Mouse (Mus musculus) leukemia stem cell, adult 10-12 weeks (primary cell): Measurements from ENCODE around the gene Cdc27. TPM values are rescaled to one million over a fixed set of nuclear protein-coding genes. Genes with fewer than 3 reads are reported as not detected.

Experiments
- polyA plus RNA-seq: library from polyadenylated mRNA; stranded (reverse); fragments of >175 nt; gene quantifications from 2 replicates; pipeline ENCODE4 v1.2.3, GENCODE M21; 2012; ENCODE audit warnings: low replicate concordance

The Cdc27 gene
- polyA plus RNA-seq, result 4.1 and 11.8 TPM in 2 replicates

GRCm38 (mm10) chr11:104550406-104550974, at the start of gene Cdc27, which contains the start of gene Myl4:
Cdc27 (minus strand) TSS chr11:104550620.
Myl4 (plus strand) TSS chr11:104550663.

DNA sequence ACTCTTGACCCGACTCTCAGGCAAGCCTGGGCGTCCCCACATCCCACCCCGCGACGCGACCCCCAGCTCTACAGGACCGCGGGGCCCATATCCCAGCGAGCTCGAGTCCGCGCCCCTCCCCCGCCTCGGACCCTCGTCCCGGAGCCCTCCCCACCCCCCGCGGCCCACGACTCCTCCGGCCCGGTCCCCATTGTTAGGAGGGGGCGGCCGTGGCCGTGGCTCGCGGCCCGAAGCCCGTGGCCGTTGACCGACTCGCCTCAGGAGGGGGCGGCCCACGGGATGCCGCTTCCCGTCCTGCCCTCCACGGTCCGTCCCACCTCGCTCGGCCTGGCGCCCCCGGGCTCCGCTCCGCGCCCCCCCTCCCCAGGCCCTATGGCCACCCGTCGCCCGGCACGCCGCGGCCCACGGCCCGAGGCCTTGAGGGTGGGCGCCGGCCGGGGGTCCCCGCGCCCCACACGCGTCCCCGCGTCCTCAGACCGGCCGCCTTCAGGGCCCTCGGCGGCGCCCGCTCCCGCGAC, 81.6 kb downstream of the Cdc27 start, which contains the start of gene Kansl1:
Gene Kansl1 (minus strand): TSS at position 111 of the 518 bp plus-strand sequence.

Other genes with a start within 250 kb of the Cdc27 start
- 173 and 239 TPM in 2 replicates for gene Kansl1, start 81.8 kb downstream of the Cdc27 start, polyA plus RNA-seq
- gene Myl4, start within 50 bp of the Cdc27 start, polyA plus RNA-seq, result 2.1 and 5.6 TPM in 2 replicates
- 0.32 and 1.4 TPM in 2 replicates for gene Itgb3, start 57.4 kb upstream of the Cdc27 start, polyA plus RNA-seq
- not detected in 2 replicates for gene Gm11639, start 135.1 kb upstream of the Cdc27 start, polyA plus RNA-seq